Mouse (Mus musculus) neural tube, embryonic 15.5 days (tissue): ENCODE measurements around the gene Mydgf. TPM values are rescaled to one million over a fixed set of nuclear protein-coding genes. Genes with fewer than 3 reads are reported as not detected.

Experiments used
- microRNA-seq: library from miRNA; unstranded; fragments of <30 nt; microRNA quantifications from one replicate; pipeline ENCODE4, GENCODE M21; 2017
- polyA plus RNA-seq: library from polyadenylated mRNA; unstranded; fragments of >200 nt; fragmentation: Nextera tagmentation; extraction: Ambion mirVana; gene quantifications from 2 replicates; pipeline ENCODE4 v1.2.1, GENCODE M21; 2015

Gene Mydgf
- polyA plus RNA-seq, 1 experiment from 2014 or later: 80.3 TPM

Small RNA genes lying within 50 kb of the gene (microRNA-seq; reads per million reads assigned to microRNA genes)
- gene Gm44397: not detected

Other genes with a start within 250 kb of the Mydgf start
- gene Zfp119b, start 234.4 kb downstream of the Mydgf start, polyA plus RNA-seq: 9.2 and 9.3 TPM in 2 replicates
- gene Ebi3, start 231.3 kb downstream of the Mydgf start, polyA plus RNA-seq: 7.4 and 9.0 TPM in 2 replicates
- gene Yju2, start 224.8 kb downstream of the Mydgf start, polyA plus RNA-seq: 19.5 and 23.5 TPM in 2 replicates
- 152 and 195 TPM in 2 replicates for gene Shd, start 213.5 kb downstream of the Mydgf start, polyA plus RNA-seq
- gene Fsd1, start 197.4 kb downstream of the Mydgf start, polyA plus RNA-seq: 189 and 228 TPM in 2 replicates
- gene Stap2, start 178.3 kb downstream of the Mydgf start, polyA plus RNA-seq: 7.3 and 11.5 TPM in 2 replicates
- 121 and 130 TPM in 2 replicates for gene Mpnd, start 178.2 kb downstream of the Mydgf start, polyA plus RNA-seq
- gene Sh3gl1, start 147.3 kb downstream of the Mydgf start, polyA plus RNA-seq: 105 and 114 TPM in 2 replicates
- 4.0 and 10.1 TPM in 2 replicates for gene Chaf1a, start 143.5 kb downstream of the Mydgf start, polyA plus RNA-seq
- 65.3 and 79.4 TPM in 2 replicates for gene Ubxn6, start 108.9 kb downstream of the Mydgf start, polyA plus RNA-seq
- 124 and 134 TPM in 2 replicates for gene Hdgfl2, start 104.3 kb downstream of the Mydgf start, polyA plus RNA-seq
- gene Plin4, start 74.1 kb downstream of the Mydgf start, polyA plus RNA-seq: 0.09 and 0.10 TPM in 2 replicates
- 2.4 and 2.7 TPM in 2 replicates for gene Plin5, start 66.3 kb downstream of the Mydgf start, polyA plus RNA-seq
- 0.22 and 0.63 TPM in 2 replicates for gene Lrg1, start 61.9 kb downstream of the Mydgf start, polyA plus RNA-seq
- gene Sema6b, start 43.6 kb downstream of the Mydgf start, polyA plus RNA-seq: 12.3 and 16.2 TPM in 2 replicates
- 10.5 and 10.6 TPM in 2 replicates for gene Tnfaip8l1, start 21.4 kb downstream of the Mydgf start, polyA plus RNA-seq
- gene Dpp9, start 35.0 kb upstream of the Mydgf start, polyA plus RNA-seq: 22.4 and 27.2 TPM in 2 replicates
- gene Fem1a, start 72.9 kb upstream of the Mydgf start, polyA plus RNA-seq: 16.2 and 16.9 TPM in 2 replicates
- gene Ticam1, start 92.9 kb upstream of the Mydgf start, polyA plus RNA-seq: 1.2 and 2.9 TPM in 2 replicates
- 13.2 and 28.7 TPM in 2 replicates for gene Plin3, start 109.0 kb upstream of the Mydgf start, polyA plus RNA-seq
- 0.34 TPM in 1 of 2 replicates, not detected in the other for gene Arrdc5, start 116.4 kb upstream of the Mydgf start, polyA plus RNA-seq
- 13.8 and 59.4 TPM in 2 replicates for gene Uhrf1, start 119.4 kb upstream of the Mydgf start, polyA plus RNA-seq
- gene Kdm4b, start 142.1 kb upstream of the Mydgf start, polyA plus RNA-seq: 59.1 and 65.2 TPM in 2 replicates